Mouse (Mus musculus) liver, embryonic 11.5 days (tissue): ENCODE data around the gene Olfr1394. TPM values are rescaled to one million over a fixed set of nuclear protein-coding genes. Genes with fewer than 3 reads are reported as not detected.
A peak's percentile ranks its signal among the peaks of the same experiment; 100 is the strongest.

Source experiments
- ATAC-seq: fragments of 200-750 bp; cut with Nextera tagmentation; replicated peaks from 2 replicates; pipeline ENCODE4 v1.8.0; 2017; ENCODE audit warnings: moderate number of reproducible peaks, mild to moderate bottlenecking, moderate TSS enrichment, moderate library complexity; ENCODE audit not compliant: low FRiP score
- DNase-seq: peaks from one replicate; pipeline ENCODE4 v3.0.0-alpha.2; 2017; ENCODE audit warnings: low spot score
- H3K27ac ChIP-seq: fragments of 300-500 bp; sonication (generic); 2 replicates; pipeline ENCODE4 v1.5.1; 2014; ENCODE audit warnings: mild to moderate bottlenecking, low read depth, low read length, control low read depth
- H3K27me3 ChIP-seq: fragments of 300-500 bp; sonication (generic); replicated peaks from 2 replicates; pipeline ENCODE4 v1.6.1; 2014; ENCODE audit warnings: low read length, mixed read lengths; ENCODE audit not compliant: control insufficient read depth, insufficient read depth
- H3K36me3 ChIP-seq: fragments of 300-500 bp; sonication (generic); 2 replicates; pipeline ENCODE4 v1.6.1; 2014; ENCODE audit warnings: mild to moderate bottlenecking, low read length, moderate library complexity, mixed read lengths; ENCODE audit not compliant: control insufficient read depth, insufficient read depth
- H3K4me1 ChIP-seq: fragments of 300-500 bp; sonication (generic); replicated peaks from 2 replicates; pipeline ENCODE4 v1.6.1; 2014; ENCODE audit warnings: low read length, mixed read lengths; ENCODE audit not compliant: control insufficient read depth, insufficient read depth
- H3K4me2 ChIP-seq: fragments of 300-500 bp; sonication (generic); 2 replicates; pipeline ENCODE4 v1.6.1; 2014; ENCODE audit warnings: mild to moderate bottlenecking, control low read depth, moderate library complexity
- H3K4me3 ChIP-seq: fragments of 300-500 bp; sonication (generic); 2 replicates; pipeline ENCODE4 v1.5.1; 2014; ENCODE audit warnings: low read depth, low read length, control low read depth
- H3K9ac ChIP-seq: fragments of 300-500 bp; sonication (generic); 2 replicates; pipeline ENCODE4 v1.6.1; 2014; ENCODE audit warnings: low read depth, low read length, control low read depth
- H3K9me3 ChIP-seq: fragments of 300-500 bp; sonication (generic); 2 replicates; pipeline ENCODE4 v1.6.1; 2016; ENCODE audit warnings: low read length, inconsistent platforms, mixed read lengths; ENCODE audit not compliant: control insufficient read depth
- WGBS: fragments of 180-500 bp; shearing (Covaris S2); extraction: QIAGEN DNeasy Blood & Tissue Kit; methylation state at CpG from one replicate; pipeline ENCODE4 v1.1.7; 2014; 5-methylcytosine and 5-hydroxymethylcytosine counted together
- polyA plus RNA-seq: library from polyadenylated mRNA; unstranded; fragments of >200 nt; fragmentation: Nextera tagmentation; extraction: Ambion mirVana; gene quantifications from 2 replicates; pipeline ENCODE4 v1.2.1, GENCODE M21; 2014

The Olfr1394 gene
- polyA plus RNA-seq, 1 experiment from 2014 or later, result not detected

DNA sequence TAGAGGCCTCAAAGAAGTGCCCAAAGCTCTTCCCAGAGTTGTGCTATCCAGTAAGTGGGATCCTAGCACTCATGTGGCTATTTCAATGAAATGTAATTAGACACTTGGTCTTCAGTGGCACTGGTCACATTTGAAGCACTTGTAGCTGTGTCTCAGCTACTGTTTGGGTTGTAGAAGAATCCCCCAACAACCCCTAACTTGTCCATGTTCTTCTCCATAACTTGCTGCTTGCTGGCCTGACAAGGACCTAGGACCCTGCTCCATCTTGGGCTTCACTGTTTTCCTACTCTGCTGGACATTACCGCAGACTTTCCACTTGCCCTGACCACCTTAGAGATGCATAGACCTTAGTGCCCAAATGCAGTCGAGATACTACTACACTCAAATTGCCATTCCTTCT is 47.9 kb downstream of the Olfr1394 start:
- Histone ChIP-seq H3K4me3 (peak overlapping the region; percentile 72), H3K4me1 (peaks cover 29% of the 10 kb centered on the region), H3K27ac (peak overlapping the region; percentile 98), H3K27me3 (no peaks in the 10 kb centered on the region), H3K9ac (peak overlapping the region; percentile 90), H3K9me3 (peaks cover 3% of the 10 kb centered on the region; the same call in 1 of the 2 replicates), H3K4me2 (peak overlapping the region; percentile 92), H3K36me3 (no peaks in the 10 kb centered on the region)
- 43% methylated on average over 2 of the region's 2 CpGs for WGBS
- DNase-seq (no peak), ATAC-seq (no peak)

DNA sequence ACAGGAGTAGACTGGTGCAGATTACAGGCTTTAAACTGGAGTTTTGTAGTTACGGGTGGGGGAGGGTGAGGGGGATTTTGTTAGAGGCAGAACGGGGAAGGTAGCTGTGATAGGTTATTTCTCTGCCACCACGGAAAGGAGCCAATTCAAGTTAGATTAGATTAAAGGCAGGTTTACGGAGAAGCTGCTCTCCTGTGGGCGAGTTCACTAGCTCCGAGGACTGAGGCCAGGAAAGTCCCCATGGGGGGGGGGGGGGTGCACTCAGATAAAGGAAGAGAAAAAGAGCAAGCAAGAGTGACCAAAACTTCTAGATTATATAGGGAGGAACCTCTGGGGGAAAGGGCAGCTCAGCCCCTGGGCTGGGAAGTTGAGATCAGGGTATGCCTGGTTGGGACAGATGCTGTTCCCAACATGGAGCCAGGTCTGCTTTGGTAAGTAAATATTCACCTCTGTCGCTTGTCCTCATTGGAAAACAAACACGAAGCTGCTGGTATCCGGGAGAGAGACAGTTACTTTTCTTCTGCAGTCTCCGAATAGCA is 48.4 kb downstream of the Olfr1394 start:
- Histone ChIP-seq H3K4me1 (peaks cover 33% of the 10 kb centered on the region), H3K4me3 (peak overlapping the region; percentile 72), H3K9ac (peak overlapping the region; percentile 90), H3K9me3 (peaks cover 3% of the 10 kb centered on the region; the same call in 1 of the 2 replicates), H3K36me3 (no peaks in the 10 kb centered on the region), H3K27me3 (no peaks in the 10 kb centered on the region), H3K4me2 (peak overlapping the region; percentile 92), H3K27ac (peak overlapping the region; percentile 98)
- WGBS, result 2% methylated on average over 10 of the region's 10 CpGs
- ATAC-seq (peak; percentile 45), DNase-seq (peak; percentile 53)

DNA sequence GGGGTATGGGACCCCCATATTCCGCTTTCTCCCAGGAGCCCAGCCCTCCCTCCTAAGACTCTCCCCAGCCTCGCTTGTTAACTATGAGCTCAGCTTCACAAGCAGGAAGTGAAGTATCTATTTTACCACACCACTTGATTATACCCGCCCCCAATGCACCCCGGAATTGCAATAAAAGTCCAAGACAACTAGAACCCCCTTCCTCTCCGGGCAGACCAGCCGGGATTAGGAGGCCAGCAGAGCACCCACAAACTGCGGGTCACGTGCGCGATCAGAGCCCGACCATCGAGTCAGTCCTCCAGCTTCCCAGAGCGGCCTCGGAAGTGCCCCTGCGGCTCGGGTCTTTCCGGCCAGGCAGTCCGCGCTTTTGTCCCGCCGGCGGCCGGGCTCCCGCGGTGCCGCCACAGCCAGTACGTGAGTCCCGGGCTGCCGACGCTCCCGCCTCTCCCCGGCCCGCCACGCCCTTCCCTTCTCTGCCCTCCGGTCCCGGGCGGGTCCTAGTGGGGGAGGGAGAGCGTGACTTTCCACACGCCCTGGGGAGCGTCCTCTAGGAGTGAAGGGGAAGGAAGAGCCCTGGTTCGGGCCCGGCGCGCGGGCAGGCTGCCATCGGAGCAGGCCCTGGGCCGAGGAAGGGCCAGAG is 49.1 kb downstream of the Olfr1394 start, which contains the start of gene Zfp62:
Zfp62 (plus strand) TSS at position 164 of the 640 bp plus-strand sequence.
- 1% methylated on average over 47 of the region's 47 CpGs for WGBS
- DNase-seq (peak; percentile 93), ATAC-seq (peak; percentile 90)
- Histone ChIP-seq H3K4me3 (peak within 1 kb of the TSS; percentile 72), H3K27ac (peak within 1 kb of the TSS; percentile 98), H3K9ac (peak within 1 kb of the TSS; percentile 90), H3K4me1 (peaks cover 36% of the 10 kb centered on the region), H3K36me3 (no peaks in the 10 kb centered on the region), H3K4me2 (peak within 1 kb of the TSS; percentile 92), H3K27me3 (no peaks in the 10 kb centered on the region), H3K9me3 (no peaks in the 10 kb centered on the region)

DNA sequence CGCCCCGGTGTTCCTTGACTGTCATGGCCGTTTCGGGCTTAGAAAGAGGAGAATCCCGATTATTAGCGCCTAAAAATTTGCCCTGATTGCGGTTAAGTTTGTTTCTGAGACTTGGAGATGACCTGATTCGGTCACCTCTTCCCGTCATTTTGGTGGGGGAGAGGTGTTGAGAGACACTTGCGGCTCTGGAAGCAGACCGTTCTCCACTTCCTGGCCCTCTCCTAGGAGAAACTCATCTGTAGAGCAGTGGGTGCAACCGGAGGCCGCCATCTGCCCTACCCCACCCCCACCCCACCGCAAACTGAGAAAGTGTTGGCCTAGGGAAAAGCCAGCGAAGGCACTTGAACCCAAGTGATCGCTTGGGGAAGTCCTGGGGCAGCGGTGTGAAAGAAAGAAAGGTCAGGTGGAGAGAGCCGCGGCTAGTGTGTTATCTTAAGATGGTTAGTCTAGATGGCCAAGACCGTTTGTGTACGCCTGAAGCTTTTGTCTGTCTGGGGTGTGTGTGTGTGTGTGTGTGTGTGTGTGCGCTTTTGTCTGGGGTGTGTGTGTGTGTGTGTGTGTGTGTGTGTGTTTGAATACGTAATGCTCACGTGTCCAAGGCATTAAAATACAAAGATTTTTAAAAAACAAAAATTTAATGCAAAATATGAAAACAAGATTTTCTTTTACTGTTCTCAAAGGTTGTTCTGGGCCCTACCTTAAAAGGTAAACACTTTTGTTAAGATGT is 49.8 kb downstream of the Olfr1394 start:
- peak overlapping the region; percentile 72 for H3K4me3 ChIP-seq
- peaks cover 36% of the 10 kb centered on the region for H3K4me1 ChIP-seq
- peak overlapping the region; percentile 92 for H3K4me2 ChIP-seq
- no peaks in the 10 kb centered on the region for H3K9me3 ChIP-seq
- no peaks in the 10 kb centered on the region for H3K36me3 ChIP-seq
- no peaks in the 10 kb centered on the region for H3K27me3 ChIP-seq
- H3K9ac ChIP-seq, result peak overlapping the region; percentile 90
- peak overlapping the region; percentile 98 for H3K27ac ChIP-seq
- under 1% methylated on average over 24 of the region's 24 CpGs for WGBS
- DNase-seq (peak; percentile 72), ATAC-seq (peak; percentile 68)

DNA sequence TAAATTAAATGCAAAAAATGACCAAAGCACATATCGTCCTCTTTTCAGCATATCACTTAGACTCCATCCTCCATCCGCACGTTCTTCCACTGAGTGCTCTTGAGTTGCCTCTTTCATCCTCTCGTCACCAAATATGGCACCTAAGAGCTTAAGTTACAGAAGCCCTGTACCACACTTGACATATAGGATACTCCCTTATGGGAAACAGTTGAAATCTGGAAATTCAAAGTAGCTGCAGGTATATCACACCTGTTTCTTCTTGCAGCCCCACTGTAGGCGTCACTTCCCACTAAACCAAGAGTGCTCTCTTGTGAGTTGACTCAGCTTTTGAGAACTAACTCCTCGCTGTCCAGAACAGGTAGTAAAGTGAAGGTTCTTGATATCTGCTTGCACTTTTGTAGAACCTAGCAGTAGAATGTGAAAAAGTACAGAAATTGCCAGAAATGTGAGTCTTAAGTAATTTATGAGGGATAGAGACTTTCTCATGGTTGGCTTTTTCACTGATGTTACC is 51.0 kb downstream of the Olfr1394 start:
- H3K9me3 ChIP-seq, result no peaks in the 10 kb centered on the region

DNA sequence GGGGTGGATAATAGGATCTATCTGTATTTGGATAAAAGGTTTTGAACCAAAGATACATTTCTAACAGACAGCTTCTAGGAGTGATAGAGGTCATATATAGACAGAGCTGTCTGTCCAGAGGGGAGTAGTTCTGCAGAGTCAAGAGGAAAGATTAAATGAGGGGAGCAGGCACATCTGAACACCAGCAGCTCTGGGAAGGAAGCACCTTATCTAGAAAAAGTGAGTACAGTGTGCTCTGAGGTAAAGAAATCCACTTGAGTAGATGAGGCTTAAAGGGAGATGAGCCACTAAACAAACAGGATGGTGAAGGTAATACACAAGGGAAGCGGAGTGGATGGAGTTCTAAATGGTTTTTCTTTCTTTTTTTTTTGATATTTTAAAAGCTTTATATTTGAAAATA is 53.3 kb downstream of the Olfr1394 start:
- no peaks in the 10 kb centered on the region for H3K27me3 ChIP-seq
- peaks cover 32% of the 10 kb centered on the region for H3K4me1 ChIP-seq
- no peak overlapping the region for H3K27ac ChIP-seq
- no peak overlapping the region for H3K9ac ChIP-seq
- H3K4me2 ChIP-seq, result no peak overlapping the region
- 96% methylated on average over 1 of the region's 1 CpGs for WGBS
- no peak overlapping the region for H3K4me3 ChIP-seq
- DNase-seq (no peak), ATAC-seq (peak; percentile 27; the same call in 1 of the 2 replicates)
- H3K36me3 ChIP-seq, result peaks cover 3% of the 10 kb centered on the region; the same call in 1 of the 2 replicates
- no peaks in the 10 kb centered on the region for H3K9me3 ChIP-seq

More for the DNA sequence above, 51.0 kb downstream of the Olfr1394 start:
- ATAC-seq, result no peak
- no peak overlapping the region for H3K9ac ChIP-seq
- DNase-seq, result no peak
- 86% methylated on average over 6 of the region's 6 CpGs for WGBS
- H3K27me3 ChIP-seq, result no peaks in the 10 kb centered on the region
- H3K36me3 ChIP-seq, result no peaks in the 10 kb centered on the region
- no peak overlapping the region for H3K27ac ChIP-seq
- peaks cover 39% of the 10 kb centered on the region for H3K4me1 ChIP-seq
- peak overlapping the region; percentile 72; the same call in 1 of the 2 replicates for H3K4me3 ChIP-seq
- H3K4me2 ChIP-seq, result peak overlapping the region; percentile 92

Other genes starting within 250 kb of the Olfr1394 start
- gene Psme2b, start 208.2 kb upstream of the Olfr1394 start, polyA plus RNA-seq, result 1.7 and 2.2 TPM in 2 replicates
- gene Olfr56, start 175.5 kb upstream of the Olfr1394 start, polyA plus RNA-seq, result 0.10 TPM in 1 of 2 replicates, not detected in the other
- gene 9930111J21Rik1, start 175.0 kb upstream of the Olfr1394 start, polyA plus RNA-seq, result 0.48 and 0.51 TPM in 2 replicates
- 0.06 TPM in 1 of 2 replicates, not detected in the other for gene Gm12185, start 162.2 kb upstream of the Olfr1394 start, polyA plus RNA-seq
- 0.29 TPM in 1 of 2 replicates, not detected in the other for gene Tgtp1, start 160.2 kb upstream of the Olfr1394 start, polyA plus RNA-seq
- 0.30 and 0.31 TPM in 2 replicates for gene 9930111J21Rik2, start 103.1 kb upstream of the Olfr1394 start, polyA plus RNA-seq
- 0.23 and 0.58 TPM in 2 replicates for gene Tgtp2, start 90.2 kb upstream of the Olfr1394 start, polyA plus RNA-seq
- 6.0 and 8.2 TPM in 2 replicates for gene Ifi47, start 77.8 kb upstream of the Olfr1394 start, polyA plus RNA-seq
- gene Olfr1396, start 39.5 kb upstream of the Olfr1394 start, polyA plus RNA-seq, result not detected in 2 replicates
- gene Olfr1395, start 12.1 kb upstream of the Olfr1394 start, polyA plus RNA-seq, result not detected in 2 replicates
- gene Btnl9, start 32.8 kb downstream of the Olfr1394 start, polyA plus RNA-seq, result 2.0 and 2.2 TPM in 2 replicates
- 30.9 and 32.2 TPM in 2 replicates for gene Zfp62, start 48.9 kb downstream of the Olfr1394 start, polyA plus RNA-seq
- 41.7 and 43.3 TPM in 2 replicates for gene Mgat1, start 89.8 kb downstream of the Olfr1394 start, polyA plus RNA-seq
- 0.13 TPM in 1 of 2 replicates, not detected in the other for gene Olfr1393, start 123.9 kb downstream of the Olfr1394 start, polyA plus RNA-seq
- not detected in 2 replicates for gene Olfr1392, start 130.9 kb downstream of the Olfr1394 start, polyA plus RNA-seq
- gene Olfr10, start 150.4 kb downstream of the Olfr1394 start, polyA plus RNA-seq, result not detected in 2 replicates
- not detected in 2 replicates for gene Olfr1391, start 168.4 kb downstream of the Olfr1394 start, polyA plus RNA-seq
- gene Olfr1390, start 180.8 kb downstream of the Olfr1394 start, polyA plus RNA-seq, result not detected in 2 replicates